Mouse (Mus musculus) testis, postnatal 10 days (tissue): Measurements from ENCODE around the gene Plpp4.

Experiments
- DNase-seq: peaks from one replicate; pipeline ENCODE4 v3.0.0; 2021; ENCODE audit warnings: low spot score

Gene Plpp4

GRCm38 (mm10) chr7:129301622-129302021 lies 44.8 kb downstream of the Plpp4 start:
- no peak for DNase-seq

GRCm38 (mm10) chr7:129303356-129303755 lies 46.5 kb downstream of the Plpp4 start:
- DNase-seq, result no peak

GRCm38 (mm10) chr7:129307042-129307825 lies 50.4 kb downstream of the Plpp4 start:
- DNase-seq, result no peak

- DNase-seq, result no peak
Observed at GRCm38 (mm10) chr7:129308661-129309060, 51.8 kb downstream of the Plpp4 start.

- no peak for DNase-seq
Observed at GRCm38 (mm10) chr7:129312521-129312920, 55.7 kb downstream of the Plpp4 start.

GRCm38 (mm10) chr7:129313969-129314368 lies 57.1 kb downstream of the Plpp4 start:
- DNase-seq, result no peak

DNA sequence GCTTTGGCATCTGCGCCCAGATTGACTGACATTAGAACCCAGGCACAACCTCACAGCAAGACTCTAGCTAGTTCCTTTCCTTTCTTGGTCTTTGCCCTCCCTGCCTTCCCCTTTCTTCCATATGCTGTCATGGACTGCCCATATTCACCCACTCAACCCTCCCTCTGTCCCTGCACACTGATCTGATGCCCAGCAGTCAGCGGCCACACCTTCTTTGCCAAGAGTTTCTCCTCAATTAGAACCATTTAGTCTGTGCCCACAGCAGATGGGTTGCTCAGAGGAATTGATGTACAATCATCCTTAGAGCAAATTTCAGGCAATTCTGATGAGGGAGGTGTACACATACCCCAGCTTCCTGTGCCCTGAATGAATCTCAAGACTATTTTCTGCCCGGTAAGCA lies 83.3 kb downstream of the Plpp4 start:
- no peak for DNase-seq

DNA sequence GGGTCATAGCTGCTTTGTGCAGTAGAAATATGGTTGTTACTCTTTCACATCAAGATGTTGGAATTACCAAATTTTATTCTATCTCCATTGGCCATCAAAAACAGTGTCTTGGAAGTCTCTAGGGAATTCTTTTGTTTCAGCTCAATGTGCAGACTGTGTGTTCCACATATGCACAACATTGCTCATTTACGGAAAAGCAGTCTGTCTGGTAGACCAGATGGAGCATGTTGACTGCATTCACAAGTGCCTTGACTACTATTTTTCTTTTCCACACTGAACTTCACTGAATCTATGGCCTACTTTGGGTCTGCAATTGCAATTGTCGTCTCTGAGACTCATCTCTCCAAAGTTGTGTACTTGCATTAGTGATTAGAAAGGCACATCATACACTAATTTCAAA lies 98.7 kb downstream of the Plpp4 start:
- DNase-seq, result no peak

DNA sequence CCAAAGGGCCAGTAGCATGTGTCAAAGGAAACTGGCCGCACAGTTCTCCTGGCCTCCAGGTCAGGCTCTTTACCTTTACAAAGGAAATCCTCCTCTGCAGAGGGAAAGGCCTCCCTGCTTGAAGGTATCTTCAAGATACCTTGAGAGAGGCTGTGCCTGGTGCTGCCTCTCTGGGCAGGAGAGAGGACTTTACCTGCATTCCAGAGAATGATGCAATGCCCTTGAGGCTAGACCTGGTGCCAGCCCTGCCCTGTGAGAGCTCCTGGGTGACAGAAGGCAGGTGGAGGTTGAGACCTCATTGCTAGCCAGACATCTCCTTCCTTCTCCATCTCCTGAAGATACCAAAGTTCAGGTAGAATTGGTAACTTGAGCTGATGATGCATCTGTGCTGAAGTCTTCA lies 118.5 kb downstream of the Plpp4 start:
- DNase-seq, result no peak

DNA sequence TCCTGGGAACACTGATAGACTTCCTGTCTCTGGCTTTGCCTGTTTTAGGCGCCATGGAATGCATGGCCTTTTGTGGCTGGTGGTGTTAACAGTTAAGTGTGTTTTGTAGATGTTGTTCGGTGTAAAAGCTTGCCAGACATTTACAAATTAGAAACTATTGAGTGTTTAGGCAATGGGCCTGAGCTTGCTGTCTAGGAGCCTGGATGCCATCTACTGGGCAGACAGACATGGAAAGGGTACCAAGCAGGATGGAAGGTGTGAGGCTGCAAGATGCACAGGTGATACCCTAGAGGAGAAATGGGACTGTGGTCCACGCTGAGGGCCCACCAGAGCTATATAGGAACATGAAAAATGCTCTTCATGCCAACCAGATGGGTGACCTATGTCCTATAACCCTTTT lies 128.3 kb downstream of the Plpp4 start:
- DNase-seq, result no peak

DNA sequence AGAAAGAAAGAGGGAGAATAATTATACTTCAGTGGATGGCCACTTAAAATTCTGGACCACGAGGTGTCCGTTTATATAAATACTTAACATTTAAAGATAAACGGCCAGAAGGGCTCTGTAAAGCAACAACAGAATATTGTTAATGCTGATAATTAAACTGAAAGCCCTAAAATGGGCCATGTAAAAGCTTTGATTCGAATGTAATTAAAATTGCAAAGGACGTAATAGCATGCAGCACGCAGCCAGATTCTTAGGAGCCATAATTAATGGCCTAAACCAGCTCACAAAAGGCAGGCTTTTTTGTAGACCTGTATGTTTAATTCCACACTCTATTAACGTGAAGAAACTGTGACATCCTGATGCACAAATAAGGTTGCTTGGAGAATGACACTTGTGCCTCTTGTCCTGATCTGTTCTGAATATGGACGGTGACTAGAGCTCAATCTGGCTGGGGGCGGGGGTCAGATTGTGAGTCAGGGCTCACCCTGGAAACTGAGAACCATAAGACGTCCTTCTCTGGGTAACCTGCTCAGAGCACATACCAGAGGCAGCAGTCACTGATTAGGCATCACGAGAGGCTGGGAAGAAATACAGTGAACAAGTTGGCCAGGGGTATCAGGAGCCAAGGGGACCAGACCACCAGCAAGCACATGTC lies 136.1 kb downstream of the Plpp4 start:
- DNase-seq, result no peak

DNA sequence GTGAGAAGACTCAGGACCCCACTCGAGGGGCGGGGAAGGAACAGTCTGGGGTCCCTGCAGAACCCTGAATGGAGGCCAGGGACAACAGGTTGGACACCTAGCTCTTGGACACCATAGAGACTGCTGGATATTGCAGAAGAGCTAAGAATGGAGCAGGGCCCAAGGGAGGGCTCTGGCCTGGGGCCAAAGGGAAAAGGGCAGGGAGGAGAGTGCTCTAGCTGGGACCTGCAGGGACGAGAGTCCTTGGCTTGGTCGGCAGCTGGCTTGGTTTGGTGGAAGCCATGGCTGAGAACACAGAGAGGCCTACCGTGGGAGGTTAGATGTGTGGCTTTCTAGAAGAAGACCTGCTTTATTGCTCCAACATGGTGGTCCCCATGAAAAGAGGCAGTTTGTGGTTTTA lies 139.7 kb downstream of the Plpp4 start:
- DNase-seq, result peak; percentile 42

DNA sequence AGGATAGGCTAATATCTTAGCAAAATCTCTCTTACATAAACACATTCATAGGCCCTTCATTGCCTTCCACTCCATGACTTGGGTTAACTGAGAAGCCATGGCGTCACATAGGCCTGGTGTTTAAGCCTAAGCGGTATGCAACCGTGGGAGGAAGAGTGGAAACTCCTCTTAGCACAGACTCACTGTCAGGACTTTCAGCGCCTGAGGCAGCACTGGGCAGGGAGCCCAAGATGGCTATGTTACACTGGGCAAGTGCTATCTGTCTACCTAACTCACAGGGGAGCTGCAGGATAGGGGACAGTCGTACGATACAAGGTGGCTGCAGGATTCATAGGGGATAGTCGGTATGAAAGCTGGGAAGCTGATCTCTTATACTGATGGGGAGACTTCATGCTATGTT lies 142.2 kb downstream of the Plpp4 start:
- no peak for DNase-seq

DNA sequence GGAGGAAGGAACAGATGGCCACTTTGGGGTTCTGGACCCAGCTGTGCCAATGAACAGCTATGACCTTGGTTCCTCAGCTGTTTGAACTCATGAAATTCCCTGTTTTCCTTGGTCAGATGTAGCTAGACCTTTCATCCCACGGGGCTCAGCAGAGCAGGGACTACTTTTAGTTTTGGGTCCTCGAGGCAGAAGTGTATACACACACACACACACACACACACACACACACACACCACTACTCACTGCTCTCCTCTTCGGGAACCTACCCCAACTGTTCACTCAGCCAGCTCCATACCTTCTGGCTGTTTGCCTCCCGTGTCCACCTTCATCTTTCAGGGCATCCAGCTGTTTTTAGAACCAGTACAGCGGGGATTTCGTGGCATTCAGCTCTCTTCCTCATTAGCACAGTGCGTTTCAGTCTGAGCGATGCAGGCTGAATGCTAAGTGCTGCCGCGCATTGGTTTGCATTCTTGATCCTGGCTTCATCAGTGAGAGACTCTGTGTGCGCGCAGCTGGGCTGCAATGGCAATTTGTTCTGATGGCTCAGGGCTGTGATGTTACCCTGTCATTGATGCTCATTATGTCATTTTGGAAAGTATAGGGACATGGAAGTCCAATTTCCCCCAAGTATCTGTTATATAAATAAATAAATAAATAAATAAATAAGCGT lies 146.0 kb downstream of the Plpp4 start:
- no peak for DNase-seq

GRCm38 (mm10) chr7:129406069-129406468 lies 149.2 kb downstream of the Plpp4 start:
- DNase-seq, result no peak

DNA sequence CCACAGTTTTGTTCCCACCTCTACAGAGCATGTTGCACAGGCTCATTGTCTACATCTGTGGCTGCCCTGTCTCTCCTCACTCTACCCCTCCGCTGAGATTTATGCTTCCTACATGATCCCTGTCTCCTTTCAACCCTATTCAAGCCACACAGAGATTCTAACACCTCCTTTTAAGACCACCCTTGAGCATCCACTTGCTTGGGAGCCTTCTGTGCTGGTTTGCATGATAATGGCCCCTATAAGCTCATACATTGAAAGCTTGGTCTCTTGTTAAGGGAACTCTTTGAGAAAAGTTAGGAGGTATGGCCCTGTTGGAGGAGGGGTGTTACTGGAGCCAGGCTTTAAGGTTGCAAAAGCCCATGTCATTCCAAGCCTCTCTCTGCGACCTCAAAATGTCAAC lies 155.9 kb downstream of the Plpp4 start:
- no peak for DNase-seq

- no peak for DNase-seq
Observed at GRCm38 (mm10) chr7:129415179-129415578, 158.3 kb downstream of the Plpp4 start.

GRCm38 (mm10) chr7:129421181-129421580 lies 164.3 kb downstream of the Plpp4 start:
- DNase-seq, result no peak

DNA sequence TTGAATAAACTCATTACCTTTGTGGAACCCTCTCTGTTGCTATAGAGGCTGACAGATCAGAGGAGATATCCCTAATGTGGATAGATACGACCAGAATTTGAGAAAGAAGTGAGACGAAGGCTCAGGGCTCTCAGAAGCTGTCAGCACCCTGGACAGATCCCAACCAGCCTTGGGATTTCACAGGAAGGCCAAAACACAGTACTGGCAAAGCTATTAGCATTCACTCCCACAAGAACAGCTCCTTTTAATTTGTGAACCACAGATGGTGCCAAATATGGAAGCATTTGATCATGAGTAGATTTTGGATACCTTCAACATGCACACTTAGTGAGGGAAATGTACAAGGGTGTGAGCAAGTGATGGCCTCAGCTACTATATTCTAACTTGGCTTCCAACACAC lies 168.7 kb downstream of the Plpp4 start:
- peak; percentile 57 for DNase-seq

GRCm38 (mm10) chr7:129428794-129429193 lies 172.0 kb downstream of the Plpp4 start:
- no peak for DNase-seq

- no peak for DNase-seq
Observed at GRCm38 (mm10) chr7:129429903-129430302, 173.1 kb downstream of the Plpp4 start.
